Mouse (Mus musculus) CD4-positive, CD25-positive, alpha-beta regulatory T cell, adult 2 months (primary cell): Measurements from ENCODE around the gene Sgsh.
A peak's percentile ranks its signal among the peaks of the same experiment; 100 is the strongest.

Experiments used
- DNase-seq: peaks from one replicate; pipeline ENCODE4 v3.0.0-alpha.2; 2012; ENCODE audit warnings: low read depth, low spot score

Gene Sgsh

GRCm38 (mm10) chr11:119377326-119377725 lies 22.0 kb upstream of the Sgsh start:
- DNase-seq: no peak

- no peak for DNase-seq
Observed at GRCm38 (mm10) chr11:119375425-119375824, 20.1 kb upstream of the Sgsh start.

GRCm38 (mm10) chr11:119363534-119364145 lies 8.3 kb upstream of the Sgsh start:
- peak; percentile 88 for DNase-seq

GRCm38 (mm10) chr11:119362769-119363533 lies 7.6 kb upstream of the Sgsh start:
- DNase-seq: no peak

- DNase-seq: no peak
Observed at GRCm38 (mm10) chr11:119359089-119359488, 3.8 kb upstream of the Sgsh start.

- peak; percentile 71 for DNase-seq
Observed at GRCm38 (mm10) chr11:119354798-119355442, 416 bp downstream of the Sgsh start.

- DNase-seq: no peak
Observed at GRCm38 (mm10) chr11:119353946-119354345, 1.4 kb downstream of the Sgsh start.

GRCm38 (mm10) chr11:119352113-119352512 lies 3.2 kb downstream of the Sgsh start:
- DNase-seq: peak; percentile 40

- DNase-seq: no peak
Observed at GRCm38 (mm10) chr11:119347125-119347524, 8.2 kb downstream of the Sgsh start.

GRCm38 (mm10) chr11:119344865-119345264 lies 10.5 kb downstream of the Sgsh start:
- no peak for DNase-seq

GRCm38 (mm10) chr11:119344178-119344577 lies 11.2 kb downstream of the Sgsh start:
- DNase-seq: no peak

- DNase-seq: peak; percentile 91
Observed at GRCm38 (mm10) chr11:119339637-119340036, 15.7 kb downstream of the Sgsh start.

GRCm38 (mm10) chr11:119339179-119339578 lies 16.2 kb downstream of the Sgsh start:
- DNase-seq: no peak

GRCm38 (mm10) chr11:119338271-119339059 lies 16.9 kb downstream of the Sgsh start:
- DNase-seq: no peak

- peak; percentile 35 for DNase-seq
Observed at GRCm38 (mm10) chr11:119331970-119332369, 23.4 kb downstream of the Sgsh start.

- no peak for DNase-seq
Observed at GRCm38 (mm10) chr11:119330592-119330991, 24.7 kb downstream of the Sgsh start.

- no peak for DNase-seq
Observed at GRCm38 (mm10) chr11:119325068-119325467, 30.3 kb downstream of the Sgsh start.

- no peak for DNase-seq
Observed at GRCm38 (mm10) chr11:119322521-119322920, 32.8 kb downstream of the Sgsh start.

GRCm38 (mm10) chr11:119316720-119317119 lies 38.6 kb downstream of the Sgsh start:
- DNase-seq: no peak

GRCm38 (mm10) chr11:119314252-119314936 lies 40.9 kb downstream of the Sgsh start:
- DNase-seq: no peak

GRCm38 (mm10) chr11:119310621-119311020 lies 44.7 kb downstream of the Sgsh start:
- no peak for DNase-seq
